Mouse (Mus musculus) MEL (cell line): ENCODE data around the gene Lipo3. TPM values are rescaled to one million over a fixed set of nuclear protein-coding genes. Genes with fewer than 3 reads are reported as not detected.

Experiments used
- polyA plus RNA-seq, 2 experiments: library from polyadenylated mRNA; stranded (reverse) in 1 of 2; unstranded in 1 of 2; fragments of >175 nt in 1 of 2; fragments of >200 nt in 1 of 2; gene quantifications; 2 replicates each; pipeline versions ENCODE4 v1.2.1 to v1.2.4; 2012; ENCODE audit warnings: low replicate concordance in 2 of 2, low read depth in 1 of 2; ENCODE audit not compliant: insufficient read length in 2 of 2, insufficient read depth in 1 of 2, missing spikeins in 1 of 2
- total RNA-seq: library from RNA; depleted of rRNA; stranded (reverse); fragments of 300-350 nt; gene quantifications from 2 replicates; pipeline ENCODE4 v1.2.3, GENCODE M21; 2012; rRNA removed

Lipo3 gene
- total and polyA plus RNA-seq, 3 experiments, result not detected

Other genes with a start within 250 kb of the Lipo3 start
- gene Lipo4, start 244.2 kb downstream of the Lipo3 start, total RNA-seq, result not detected in 2 replicates
- gene Lipo4, start 244.2 kb downstream of the Lipo3 start, polyA plus RNA-seq, result not detected
- gene Gm8978, start 136.7 kb downstream of the Lipo3 start, total RNA-seq, result not detected in 2 replicates
- not detected for gene Gm8978, start 136.7 kb downstream of the Lipo3 start, polyA plus RNA-seq
- not detected in 2 replicates for gene Lipo2, start 10.6 kb downstream of the Lipo3 start, total RNA-seq
- not detected for gene Lipo2, start 10.6 kb downstream of the Lipo3 start, polyA plus RNA-seq
- gene Lipo1, start 25.5 kb upstream of the Lipo3 start, total RNA-seq, result not detected in 2 replicates
- not detected for gene Lipo1, start 25.5 kb upstream of the Lipo3 start, polyA plus RNA-seq
- not detected in 2 replicates for gene Lipf, start 199.2 kb upstream of the Lipo3 start, total RNA-seq
- not detected for gene Lipf, start 199.2 kb upstream of the Lipo3 start, polyA plus RNA-seq
- not detected in 2 replicates for gene Lipk, start 246.3 kb upstream of the Lipo3 start, total RNA-seq
- gene Lipk, start 246.3 kb upstream of the Lipo3 start, polyA plus RNA-seq, result not detected